Mouse (Mus musculus) hindbrain, postnatal 0 days (tissue): ENCODE results near the gene Snx1. TPM values are rescaled to one million over a fixed set of nuclear protein-coding genes. Genes with fewer than 3 reads are reported as not detected.

ENCODE experiments used
- ATAC-seq: fragments of 200-750 bp; cut with Nextera tagmentation; 2 replicates; pipeline ENCODE4 v1.8.0; 2017; ENCODE audit warnings: mild to moderate bottlenecking, moderate TSS enrichment, moderate library complexity
- DNase-seq: peaks from one replicate; pipeline ENCODE4 v3.0.0-alpha.2; 2015; ENCODE audit warnings: low spot score
- H3K27ac ChIP-seq: fragments of 300-500 bp; sonication (generic); 2 replicates; pipeline ENCODE4 v1.5.1; 2014; ENCODE audit warnings: mild to moderate bottlenecking
- H3K27me3 ChIP-seq: fragments of 300-500 bp; sonication (generic); 2 replicates; pipeline ENCODE4 v1.6.1; 2014; ENCODE audit warnings: low read length, mixed read lengths; ENCODE audit not compliant: insufficient read depth
- H3K36me3 ChIP-seq: fragments of 300-500 bp; sonication (generic); 2 replicates; pipeline ENCODE4 v1.6.1; 2014; ENCODE audit warnings: low read length, mixed read lengths; ENCODE audit not compliant: insufficient read depth
- H3K4me1 ChIP-seq: fragments of 300-500 bp; sonication (generic); 2 replicates; pipeline ENCODE4 v1.6.1; 2014; ENCODE audit warnings: antibody characterized with exemption, low read length, mixed read lengths; ENCODE audit not compliant: insufficient read depth
- H3K4me2 ChIP-seq: fragments of 300-500 bp; sonication (generic); 2 replicates; pipeline ENCODE4 v1.6.1; 2014; ENCODE audit warnings: low read depth, mild to moderate bottlenecking, low read length, moderate library complexity, mixed read lengths
- H3K4me3 ChIP-seq: fragments of 300-500 bp; sonication (generic); 2 replicates; pipeline ENCODE4 v1.5.1; 2014; ENCODE audit warnings: low read length
- H3K9ac ChIP-seq: fragments of 300-500 bp; sonication (generic); replicated peaks from 2 replicates; pipeline ENCODE4 v1.6.1; 2014; ENCODE audit warnings: mild to moderate bottlenecking, low read length, moderate library complexity, mixed read lengths
- H3K9me3 ChIP-seq: fragments of 300-500 bp; sonication (generic); 2 replicates; pipeline ENCODE4 v1.6.1; 2016; ENCODE audit warnings: low read length, mixed read lengths
- CTCF ChIP-seq: IDR thresholded peaks from 2 replicates; pipeline ENCODE4 v1.5.1; 2016; ENCODE audit warnings: antibody characterized with exemption, control low read depth, low read depth
- WGBS: fragments of 180-500 bp; shearing (Covaris S2); extraction: QIAGEN DNeasy Blood & Tissue Kit; methylation state at CpG from one replicate; pipeline ENCODE4 v1.1.7; 2014; 5-methylcytosine and 5-hydroxymethylcytosine counted together
- polyA plus RNA-seq: library from polyadenylated mRNA; unstranded; fragments of >200 nt; fragmentation: Nextera tagmentation; extraction: Ambion mirVana; gene quantifications from 2 replicates; pipeline ENCODE4 v1.2.1, GENCODE M21; 2015
- total RNA-seq: library from RNA; depleted of rRNA; stranded (reverse); fragments of >200 nt; gene quantifications from 2 replicates; pipeline ENCODE4 v1.2.3, GENCODE M21; 2014

Gene Snx1
- total and polyA plus RNA-seq, 2 experiments from 2014 or later, result 47.3 to 50.4 TPM

DNA sequence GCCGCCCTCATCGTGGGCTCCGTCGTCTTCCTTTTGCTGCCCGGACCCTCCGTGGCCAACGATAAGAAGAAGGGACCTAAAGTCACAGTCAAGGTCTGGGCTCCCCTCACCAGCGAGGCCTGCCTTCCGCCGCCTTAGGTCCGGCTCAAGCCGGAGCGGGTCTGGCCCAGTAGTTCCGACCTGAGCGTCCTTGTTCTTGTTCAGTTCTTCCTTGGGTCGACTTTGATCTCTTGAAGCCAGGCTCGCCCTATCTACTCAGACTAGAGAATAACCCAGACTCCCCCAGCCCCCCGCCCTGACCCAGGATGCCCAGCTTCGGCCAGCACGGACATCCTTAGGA lies 66.1 kb downstream of the Snx1 start:
- Histone ChIP-seq H3K4me2 (peak overlapping the region; percentile 90), H3K27ac (peak overlapping the region; percentile 95), H3K9me3 (no peaks in the 10 kb centered on the region), H3K4me3 (peak overlapping the region; percentile 85), H3K36me3 (peaks cover 25% of the 10 kb centered on the region), H3K9ac (peak overlapping the region; percentile 91), H3K27me3 (no peaks in the 10 kb centered on the region), H3K4me1 (peaks cover 17% of the 10 kb centered on the region)
- ATAC-seq (peak; percentile 86), DNase-seq (no peak)
- no peak for TF ChIP-seq CTCF
- 0% methylated on average over 19 of the region's 20 CpGs for WGBS

DNA sequence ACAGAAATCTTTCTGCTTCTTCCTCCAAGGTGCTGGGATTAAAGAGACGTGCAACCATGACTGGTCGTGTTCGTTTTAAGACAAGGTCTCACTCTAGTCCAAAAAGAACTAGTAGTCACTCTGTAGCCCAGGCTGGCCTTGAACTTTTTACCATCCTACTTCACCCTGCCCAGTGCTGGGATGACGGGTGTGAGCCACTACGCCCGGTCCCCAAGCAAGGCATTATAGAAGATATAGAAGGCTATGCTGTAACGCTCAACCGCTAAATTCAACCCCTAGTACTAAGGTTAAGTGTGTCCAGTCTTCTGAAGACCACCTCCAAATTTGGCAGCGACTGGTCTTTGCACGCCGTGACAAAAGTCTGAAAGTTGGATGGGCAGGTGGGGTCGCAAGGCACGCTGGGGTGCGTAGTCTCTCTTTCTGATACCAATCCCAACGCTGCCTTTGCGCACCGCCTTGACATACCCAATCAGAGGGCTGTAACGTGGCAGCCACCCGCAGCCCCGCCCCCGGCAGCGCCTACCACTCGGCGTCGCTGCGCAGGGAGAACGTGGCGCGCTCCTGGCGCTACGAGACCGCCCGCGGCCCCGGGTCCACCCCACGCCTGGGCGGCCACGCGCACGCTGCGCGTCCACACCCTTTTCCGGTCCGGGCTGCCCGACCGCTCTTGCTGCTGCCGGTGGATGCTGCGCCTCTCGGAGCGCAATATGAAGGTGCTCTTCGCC lies 66.6 kb downstream of the Snx1 start, which contains the start of gene Ppib:
Gene Ppib (plus strand): TSS at position 640 of the 725 bp plus-strand sequence.
- Histone ChIP-seq H3K4me1 (peaks cover 17% of the 10 kb centered on the region), H3K27ac (peak within 1 kb of the TSS; percentile 95), H3K36me3 (peaks cover 22% of the 10 kb centered on the region), H3K9me3 (no peaks in the 10 kb centered on the region), H3K27me3 (no peaks in the 10 kb centered on the region), H3K4me3 (peak within 1 kb of the TSS; percentile 85), H3K4me2 (peak within 1 kb of the TSS; percentile 90), H3K9ac (peak within 1 kb of the TSS; percentile 91)
- TF ChIP-seq CTCF, result peak; percentile 18; the same call in 1 of the 2 replicates
- 2% methylated on average over 50 of the region's 51 CpGs for WGBS
- peak; percentile 98 for ATAC-seq
- DNase-seq, result peak; percentile 98

DNA sequence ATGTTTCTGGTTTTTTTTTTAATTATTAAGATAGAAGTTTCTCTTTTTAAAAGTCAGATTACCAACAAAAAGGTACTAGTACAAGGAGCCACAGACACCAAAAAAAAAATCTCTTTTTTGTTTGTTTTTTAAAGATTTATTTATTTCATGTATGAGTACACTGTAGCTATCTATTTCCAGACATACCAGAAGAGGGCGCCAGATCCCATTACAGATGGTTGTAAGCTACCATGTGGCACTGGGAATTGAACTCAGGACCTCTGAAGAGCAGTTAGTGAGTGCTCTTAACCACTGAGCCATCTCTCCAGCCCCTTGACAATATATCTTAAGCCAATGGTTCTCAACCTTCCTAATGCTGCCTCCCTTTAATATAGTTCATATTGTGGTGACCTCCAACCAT lies 72.8 kb downstream of the Snx1 start:
- ATAC-seq (no peak), DNase-seq (no peak)
- TF ChIP-seq CTCF, result no peak
- Histone ChIP-seq H3K36me3 (no peaks in the 10 kb centered on the region), H3K9me3 (no peaks in the 10 kb centered on the region; the same call in 1 of the 2 replicates), H3K27me3 (no peaks in the 10 kb centered on the region), H3K4me1 (no peaks in the 10 kb centered on the region), H3K4me2 (no peak overlapping the region), H3K9ac (no peak overlapping the region), H3K27ac (no peak overlapping the region), H3K4me3 (no peak overlapping the region)
- 45% methylated on average over 1 of the region's 1 CpGs for WGBS

DNA sequence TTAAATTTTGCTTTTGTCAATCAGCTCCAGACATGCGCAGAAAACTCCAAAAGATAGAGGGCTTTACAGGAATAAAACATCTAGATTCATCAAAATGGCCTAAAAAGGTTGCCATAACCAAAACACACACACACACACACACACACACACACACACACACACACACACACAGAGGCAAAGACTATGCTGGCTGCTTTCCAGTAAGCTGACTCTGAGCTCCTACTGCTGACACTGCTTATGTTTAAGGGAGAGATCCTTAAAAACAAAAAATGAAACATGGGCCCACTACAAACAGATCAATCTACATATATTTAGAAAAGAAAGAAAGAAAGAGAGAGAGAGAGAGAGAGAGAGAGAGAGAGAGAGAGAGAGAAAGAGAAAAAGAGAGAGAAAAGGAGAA lies 73.7 kb downstream of the Snx1 start:
- Histone ChIP-seq H3K4me1 (no peaks in the 10 kb centered on the region), H3K9ac (no peak overlapping the region), H3K4me2 (no peak overlapping the region), H3K36me3 (no peaks in the 10 kb centered on the region), H3K9me3 (no peaks in the 10 kb centered on the region; the same call in 1 of the 2 replicates), H3K4me3 (no peak overlapping the region), H3K27me3 (no peaks in the 10 kb centered on the region), H3K27ac (no peak overlapping the region)
- DNase-seq (no peak), ATAC-seq (no peak)
- WGBS, result 91% methylated on average over 1 of the region's 1 CpGs
- no peak for TF ChIP-seq CTCF

DNA sequence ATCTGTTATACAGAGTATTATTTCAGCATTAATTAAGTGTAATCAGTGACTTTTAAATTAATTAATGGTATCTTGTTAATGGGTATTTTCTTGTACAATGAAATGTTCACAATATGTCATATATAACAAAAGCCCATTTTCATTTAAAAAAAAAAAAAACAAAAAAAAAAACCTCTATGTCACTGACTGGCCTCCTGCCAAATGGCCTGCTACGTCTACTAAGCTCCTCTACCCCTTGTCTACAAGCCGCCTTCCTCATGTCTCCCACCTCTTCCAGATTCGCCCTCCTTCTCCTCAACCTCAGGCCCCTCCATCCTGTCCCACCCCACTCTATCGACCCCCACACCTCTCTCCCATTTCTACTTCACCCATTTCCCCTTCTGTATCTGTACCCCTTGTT lies 74.9 kb downstream of the Snx1 start:
- Histone ChIP-seq H3K4me1 (no peaks in the 10 kb centered on the region), H3K9me3 (no peaks in the 10 kb centered on the region; the same call in 1 of the 2 replicates), H3K4me3 (no peak overlapping the region), H3K36me3 (no peaks in the 10 kb centered on the region), H3K4me2 (no peak overlapping the region), H3K27ac (no peak overlapping the region), H3K27me3 (no peaks in the 10 kb centered on the region), H3K9ac (no peak overlapping the region)
- DNase-seq (no peak), ATAC-seq (no peak)
- 66% methylated on average over 4 of the region's 4 CpGs for WGBS
- no peak for TF ChIP-seq CTCF

DNA sequence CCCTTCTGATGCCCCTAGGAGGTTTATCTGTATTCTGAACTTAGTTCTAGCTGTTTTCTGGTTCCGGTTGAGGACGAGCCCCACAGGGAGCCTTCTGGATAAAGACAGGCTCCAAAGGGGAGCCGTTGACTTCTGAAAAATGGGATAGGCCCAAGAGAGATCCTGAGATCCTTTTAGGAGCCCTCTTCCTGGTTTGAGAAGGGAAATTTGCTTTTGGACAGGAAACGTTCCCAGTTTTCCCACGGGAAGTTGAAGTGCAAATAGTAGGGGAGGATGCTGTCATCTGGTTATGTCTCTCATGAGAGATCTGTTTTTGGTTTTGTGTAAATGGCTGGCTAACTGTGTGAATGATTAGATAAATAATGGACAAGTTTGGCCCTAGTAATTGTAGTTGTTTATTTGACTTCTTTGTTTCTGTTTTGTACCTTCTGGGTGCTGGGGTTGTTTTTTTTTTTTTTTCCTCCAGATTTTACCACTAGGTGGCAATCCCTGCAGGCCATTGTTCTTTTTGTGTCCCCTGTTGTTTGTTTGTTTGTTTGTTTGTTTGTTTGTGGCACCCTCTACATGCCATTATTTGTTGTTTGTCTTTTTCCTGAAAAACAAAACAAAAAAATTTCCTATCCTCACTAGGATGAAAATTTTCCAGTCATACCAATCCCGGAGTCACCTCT lies 76.3 kb downstream of the Snx1 start:
- Histone ChIP-seq H3K9ac (no peak overlapping the region), H3K4me2 (no peak overlapping the region), H3K36me3 (no peaks in the 10 kb centered on the region), H3K4me1 (no peaks in the 10 kb centered on the region), H3K27me3 (no peaks in the 10 kb centered on the region), H3K4me3 (no peak overlapping the region), H3K27ac (no peak overlapping the region), H3K9me3 (no peaks in the 10 kb centered on the region; the same call in 1 of the 2 replicates)
- DNase-seq (no peak), ATAC-seq (no peak)
- 63% methylated on average over 6 of the region's 6 CpGs for WGBS
- peak; percentile 24 for TF ChIP-seq CTCF

DNA sequence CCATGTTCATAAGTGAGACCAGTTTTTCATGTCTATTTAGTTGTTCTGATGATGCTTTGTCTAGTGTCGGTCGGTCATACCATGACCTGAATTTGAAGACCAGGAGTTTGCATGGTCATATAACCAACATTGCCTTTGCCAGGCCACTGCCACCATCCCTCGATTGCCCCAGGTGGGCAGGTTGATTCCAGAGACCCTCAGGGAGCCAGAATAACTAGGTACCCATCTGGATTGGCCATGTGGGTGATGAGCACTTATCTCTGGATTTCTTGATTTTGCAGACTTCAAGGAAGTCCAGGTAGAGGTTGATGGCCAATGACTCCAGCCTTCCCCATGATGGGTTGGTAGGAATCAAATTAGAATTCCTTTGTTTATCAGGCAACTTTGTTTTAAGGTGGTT lies 83.1 kb downstream of the Snx1 start:
- no peak overlapping the region for H3K27ac ChIP-seq
- H3K4me3 ChIP-seq, result no peak overlapping the region
- ATAC-seq (no peak), DNase-seq (no peak)
- no peak overlapping the region for H3K9ac ChIP-seq
- no peaks in the 10 kb centered on the region for H3K4me1 ChIP-seq
- H3K36me3 ChIP-seq, result peaks cover 27% of the 10 kb centered on the region; the same call in 1 of the 2 replicates
- H3K9me3 ChIP-seq, result no peaks in the 10 kb centered on the region
- WGBS, result 99% methylated on average over 3 of the region's 3 CpGs
- no peaks in the 10 kb centered on the region for H3K27me3 ChIP-seq
- TF ChIP-seq CTCF, result no peak
- H3K4me2 ChIP-seq, result no peak overlapping the region
